Mouse (Mus musculus): Measurements from ENCODE around the gene Abhd17c.
"Not testable (repeated sequence)": the region's sequence is repeated elsewhere in the genome, so short reads cannot be mapped to it uniquely, and the experiment has no call there.

The Abhd17c gene

DNA sequence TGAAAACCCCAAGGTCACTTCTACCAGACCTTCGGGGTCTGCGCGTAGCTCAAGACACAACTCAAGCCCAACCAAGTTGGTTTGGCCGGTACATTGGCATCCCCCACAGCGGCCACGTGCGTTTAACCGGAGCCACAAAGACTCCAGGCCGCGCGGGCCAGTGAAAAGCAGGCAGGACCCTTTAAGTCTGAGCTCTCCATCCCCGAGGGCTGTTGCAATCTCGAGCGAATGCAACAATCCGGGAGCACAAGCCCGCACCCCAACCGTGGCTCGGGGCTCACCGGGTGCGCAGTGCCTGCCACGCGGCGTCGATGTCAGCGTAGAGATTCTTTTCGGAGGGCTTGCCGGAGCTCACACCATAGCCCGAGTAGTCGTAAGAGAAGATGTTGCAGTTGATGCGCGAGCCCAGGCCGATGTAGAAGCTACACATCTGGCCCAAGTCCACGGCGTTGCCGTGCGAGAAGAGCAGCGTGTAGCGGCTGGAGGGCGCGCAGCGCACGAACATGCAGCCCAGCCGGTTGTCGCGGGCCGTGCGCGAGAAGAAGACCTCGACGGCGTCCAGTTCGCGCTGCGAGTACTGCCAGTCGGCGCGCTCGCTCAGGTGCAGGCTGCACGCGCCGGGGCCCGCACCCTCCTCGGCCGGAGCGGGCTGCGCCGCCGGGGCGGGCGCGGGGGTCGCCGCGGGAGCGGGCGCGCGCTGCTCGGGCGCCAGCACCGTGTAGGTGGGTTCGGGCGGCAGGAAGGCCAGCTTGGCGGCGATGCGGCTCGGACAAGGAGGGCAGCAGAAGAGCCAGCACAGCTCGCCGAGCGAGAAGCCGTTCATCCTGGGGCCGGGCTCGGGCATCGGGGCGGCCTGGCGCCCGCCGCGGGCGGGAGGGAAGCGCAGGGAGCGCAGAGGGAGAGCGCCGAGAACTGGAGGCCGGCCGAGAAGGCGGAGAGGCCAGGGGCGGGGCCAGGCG is at the start of gene Abhd17c:
Gene Abhd17c (minus strand): TSS at position 893 of the 959 bp plus-strand sequence.
- peak; percentile 22 for DNase-seq (ENCODE audit: low spot score)

- DNase-seq (ENCODE audit: low spot score) = no peak
Observed at GRCm38 (mm10) chr7:84197208-84197860, 45.6 kb upstream of the Abhd17c start.

DNA sequence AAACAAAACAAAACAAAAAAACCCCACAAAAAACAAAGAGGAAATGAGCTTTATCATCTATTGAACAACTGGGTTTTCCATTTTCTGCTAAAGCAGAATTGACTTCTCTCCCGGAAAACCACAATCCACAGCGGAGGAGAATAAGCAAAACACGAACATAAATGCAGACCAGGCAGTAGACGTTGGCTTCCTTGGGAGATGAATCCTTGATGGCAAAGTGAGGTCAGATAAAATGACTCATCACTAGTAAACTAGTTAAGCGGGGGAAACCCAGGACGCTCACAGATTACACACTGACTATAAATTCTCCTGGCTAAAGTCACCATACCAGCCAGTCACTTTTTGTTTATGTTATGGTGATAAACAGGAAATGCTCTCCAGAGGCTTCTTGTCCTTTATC is 44.5 kb upstream of the Abhd17c start:
- DNase-seq (ENCODE audit: low spot score) = no peak

- DNase-seq (ENCODE audit: low spot score) = no peak
Observed at GRCm38 (mm10) chr7:84192256-84192655, 40.6 kb upstream of the Abhd17c start.

GRCm38 (mm10) chr7:84191476-84191875 is 39.8 kb upstream of the Abhd17c start:
- DNase-seq (ENCODE audit: low spot score) = no peak

DNA sequence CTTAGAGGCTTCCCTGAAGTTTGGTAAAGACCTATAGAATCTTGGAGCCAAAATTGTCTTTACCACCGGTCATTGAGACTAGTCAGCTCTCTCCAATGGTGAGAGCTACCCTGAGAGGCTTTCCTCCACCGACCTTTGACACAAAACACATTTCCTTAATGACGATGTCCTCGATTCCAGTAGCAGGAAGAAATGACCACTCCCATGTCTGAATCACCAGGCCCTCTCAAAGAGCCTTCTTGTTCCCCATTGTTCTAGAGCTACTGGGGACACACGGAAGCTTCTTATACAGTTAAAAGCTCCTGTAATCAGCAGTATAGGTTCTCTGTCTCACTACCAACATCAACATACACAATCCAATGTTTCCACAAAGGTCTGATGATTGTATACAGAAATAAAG is 36.5 kb upstream of the Abhd17c start:
- DNase-seq (ENCODE audit: low spot score) = no peak

- no peak for DNase-seq (ENCODE audit: low spot score)
Observed at GRCm38 (mm10) chr7:84185196-84185595, 33.5 kb upstream of the Abhd17c start.

- DNase-seq (ENCODE audit: low spot score) = no peak
Observed at GRCm38 (mm10) chr7:84184703-84185102, 33.0 kb upstream of the Abhd17c start.

- DNase-seq (ENCODE audit: low spot score) = not testable (repeated sequence)
Observed at GRCm38 (mm10) chr7:84178809-84179208, 27.1 kb upstream of the Abhd17c start.

DNA sequence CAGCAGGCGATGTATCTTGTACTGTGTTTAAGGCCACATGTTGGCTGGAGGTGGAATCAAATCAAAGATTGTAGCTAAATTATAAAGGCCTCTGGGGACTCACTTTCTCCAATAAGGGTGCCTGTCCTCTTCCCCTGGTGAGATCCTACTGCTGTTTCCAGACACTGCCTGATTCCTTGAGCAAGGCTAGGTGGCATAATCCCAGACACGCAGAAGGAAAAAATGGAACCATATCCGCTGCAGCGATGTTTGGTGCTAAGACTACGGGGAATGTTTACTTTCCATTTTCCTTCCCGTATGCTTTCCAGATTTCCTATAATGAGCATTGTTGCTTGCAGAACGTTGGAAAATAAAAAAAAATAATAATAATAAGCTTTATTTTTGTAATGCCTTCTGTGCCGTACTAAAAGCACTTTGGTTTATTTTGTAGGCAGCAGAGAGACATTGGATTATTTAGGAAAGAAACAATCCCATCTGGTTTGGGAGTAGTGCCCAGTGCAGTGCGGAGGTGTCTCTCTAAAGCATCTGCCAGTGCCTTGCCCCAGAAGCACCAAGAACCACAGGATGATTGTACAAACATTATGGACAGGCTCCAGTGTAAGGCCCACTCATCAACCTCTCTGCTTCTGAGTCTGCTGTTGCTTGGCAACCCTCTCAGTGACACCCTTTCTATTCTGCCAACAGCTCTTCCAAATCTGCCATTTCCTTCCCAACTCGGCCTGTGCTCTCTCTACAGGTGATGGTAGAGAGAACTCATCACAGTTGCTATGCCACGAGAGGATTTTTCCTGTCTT is 23.2 kb upstream of the Abhd17c start:
- DNase-seq (ENCODE audit: low spot score) = no peak

GRCm38 (mm10) chr7:84173394-84173793 is 21.7 kb upstream of the Abhd17c start:
- DNase-seq (ENCODE audit: low spot score) = no peak

GRCm38 (mm10) chr7:84171177-84171787 is 19.6 kb upstream of the Abhd17c start:
- no peak for DNase-seq (ENCODE audit: low spot score)

DNA sequence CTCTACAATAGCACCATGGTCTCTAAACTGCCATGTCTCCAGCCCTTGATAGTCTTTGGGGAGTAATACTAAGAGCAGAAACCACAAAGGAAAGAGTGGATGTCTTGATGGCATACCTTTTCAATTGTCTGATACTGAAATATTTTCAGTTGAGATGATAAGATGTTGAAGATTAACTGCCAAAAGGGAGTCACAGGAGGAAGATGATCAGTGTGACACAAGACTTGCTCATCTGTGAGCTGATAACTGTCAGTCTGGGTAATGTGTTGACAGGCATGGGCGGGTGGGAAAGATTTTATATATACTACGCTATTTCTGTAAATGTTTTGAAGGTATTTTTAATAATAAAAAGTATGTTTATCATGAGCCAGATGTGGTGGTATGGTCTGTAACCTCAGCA is 16.7 kb upstream of the Abhd17c start:
- no peak for DNase-seq (ENCODE audit: low spot score)

DNA sequence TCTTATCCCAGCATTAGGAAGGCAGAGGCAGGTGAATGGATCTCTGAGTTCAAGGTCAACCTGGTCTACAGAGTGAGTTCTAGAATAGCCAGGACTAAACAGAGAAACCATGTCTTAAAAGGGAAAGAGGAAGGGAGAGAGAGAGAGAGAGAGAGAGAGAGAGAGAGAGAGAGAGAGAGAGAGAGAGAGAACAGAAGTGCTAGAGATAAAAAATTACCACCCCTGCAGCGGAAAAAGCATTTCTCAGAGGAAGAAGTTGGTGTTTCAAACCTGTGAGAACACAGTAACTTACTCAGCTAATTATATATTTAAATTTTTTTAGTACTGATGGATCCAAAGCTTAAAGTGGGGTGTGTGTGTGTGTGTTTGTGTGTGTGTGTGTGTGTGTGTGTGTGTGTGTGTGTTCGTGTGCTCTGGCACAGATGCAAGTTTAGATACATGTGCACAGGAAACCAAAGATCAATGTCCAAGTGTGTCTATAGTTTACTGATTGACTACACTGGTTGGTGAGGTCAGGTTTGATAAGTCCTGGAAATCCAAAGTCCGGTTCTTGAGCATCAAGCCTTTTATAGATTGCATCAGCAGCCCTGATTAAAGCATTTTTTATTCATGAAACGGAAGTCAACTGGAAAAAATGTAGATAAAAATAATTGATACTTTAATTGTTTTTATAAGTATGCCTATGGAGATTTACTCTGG is 15.2 kb upstream of the Abhd17c start:
- DNase-seq (ENCODE audit: low spot score) = no peak

DNA sequence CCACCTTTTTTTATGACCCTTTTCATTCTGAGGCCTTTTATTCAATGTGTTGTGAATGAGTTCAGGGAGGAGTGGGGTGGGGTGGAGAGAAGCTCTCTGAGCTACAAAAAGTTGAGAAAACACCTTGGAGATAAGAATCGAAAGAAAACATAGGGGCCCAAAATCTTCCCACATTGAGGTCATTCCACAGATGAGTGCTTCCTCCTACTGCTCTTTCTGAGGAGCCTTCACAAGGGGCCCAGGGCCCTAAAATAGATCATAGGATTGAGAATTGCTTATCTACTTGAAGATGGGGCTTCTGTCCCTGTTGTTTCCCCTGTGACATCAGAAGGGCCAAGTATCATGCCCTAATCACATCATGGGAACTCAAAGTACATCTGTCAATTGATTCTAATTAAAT is 14.3 kb upstream of the Abhd17c start:
- no peak for DNase-seq (ENCODE audit: low spot score)

GRCm38 (mm10) chr7:84165288-84165687 is 13.6 kb upstream of the Abhd17c start:
- DNase-seq (ENCODE audit: low spot score) = no peak

DNA sequence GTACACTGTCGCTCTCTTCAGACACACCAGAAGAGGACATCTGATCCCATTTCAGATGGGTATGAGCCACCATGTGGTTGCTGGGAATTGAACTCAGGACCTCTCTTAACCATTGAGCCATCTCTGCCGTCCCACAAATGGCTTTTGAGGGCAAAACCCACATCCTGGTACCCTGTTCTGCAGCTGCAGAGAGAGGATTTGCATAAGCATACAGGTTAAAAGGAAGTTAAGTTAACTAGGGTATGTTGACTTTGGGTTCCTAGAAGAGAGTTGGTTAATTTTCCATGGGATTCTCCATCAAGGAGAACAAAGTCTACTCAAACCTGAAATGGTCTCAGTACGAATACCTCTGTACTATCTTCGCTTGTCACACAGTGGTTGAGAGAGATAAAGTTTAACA is 13.2 kb upstream of the Abhd17c start:
- no peak for DNase-seq (ENCODE audit: low spot score)

DNA sequence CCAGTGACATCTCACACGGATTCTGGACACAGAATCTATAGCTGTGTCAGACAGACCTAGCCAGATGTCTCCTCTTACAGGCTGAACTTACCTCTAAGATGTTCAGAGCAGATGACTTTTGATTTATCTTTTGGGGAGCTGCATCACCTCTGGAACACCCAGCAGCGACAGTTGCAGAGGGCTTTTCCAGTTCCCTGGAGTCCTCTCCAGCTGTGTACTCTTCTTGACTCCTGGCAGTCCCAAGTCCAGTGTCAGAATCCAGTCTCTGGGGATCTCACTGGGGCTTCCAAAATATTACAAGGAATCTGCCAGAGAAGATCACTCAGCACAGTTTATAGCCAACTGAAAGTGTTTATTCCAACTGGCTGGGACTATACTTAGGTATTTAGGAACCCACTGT is 12.7 kb upstream of the Abhd17c start:
- DNase-seq (ENCODE audit: low spot score) = no peak

DNA sequence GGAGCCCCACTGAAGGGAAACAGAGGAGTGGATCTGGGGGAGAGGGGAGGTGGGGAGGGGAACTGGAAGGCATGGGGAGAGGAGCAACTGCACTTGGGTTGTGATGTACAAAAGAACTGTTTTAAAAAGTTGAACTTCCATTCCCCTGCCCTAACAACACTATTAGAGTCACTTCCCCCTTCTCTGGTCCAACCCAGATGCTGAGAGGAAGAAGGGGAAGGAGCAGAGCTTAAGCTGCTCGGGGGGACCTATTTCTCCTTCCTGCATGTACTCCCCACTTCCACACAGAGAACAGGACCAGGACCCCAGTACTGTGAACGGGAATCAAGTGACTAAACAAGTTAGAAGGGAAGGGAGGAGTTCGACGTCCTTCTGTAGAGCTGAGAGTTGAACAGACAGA is 11.9 kb upstream of the Abhd17c start:
- DNase-seq (ENCODE audit: low spot score) = no peak

- DNase-seq (ENCODE audit: low spot score) = no peak
Observed at GRCm38 (mm10) chr7:84159414-84159813, 7.7 kb upstream of the Abhd17c start.

- no peak for DNase-seq (ENCODE audit: low spot score)
Observed at GRCm38 (mm10) chr7:84153821-84154220, 2.1 kb upstream of the Abhd17c start.
